Mouse (Mus musculus) MEL (cell line): ENCODE measurements around the gene Fam189b. TPM values are rescaled to one million over a fixed set of nuclear protein-coding genes. Genes with fewer than 3 reads are reported as not detected.
"Not testable (repeated sequence)": the region's sequence is repeated elsewhere in the genome, so short reads cannot be mapped to it uniquely, and the experiment has no call there.

Experiments
- DNase-seq: peaks from one replicate; pipeline ENCODE4 v3.0.0; 2011; ENCODE audit warnings: low read depth, low spot score
- H3K27ac ChIP-seq: 2 replicates; pipeline ENCODE4 v1.5.1; 2012; ENCODE audit warnings: low read depth, mild to moderate bottlenecking, control low read depth, low read length, moderate library complexity; ENCODE audit not compliant: control insufficient read depth
- H3K27me3 ChIP-seq, 2 experiments: fragments of 150-350 bp in 1 of 2; sonication (generic) in 1 of 2; 2 replicates each; pipeline ENCODE4 v1.6.1; 2012; ENCODE audit warnings: low read length in 2 of 2, mild to moderate bottlenecking in 2 of 2, improper control_type of control experiment in 1 of 2, moderate library complexity in 1 of 2; ENCODE audit not compliant: insufficient read depth in 2 of 2, control insufficient read depth in 1 of 2
- H3K36me3 ChIP-seq, 2 experiments: 2 replicates each; pipeline ENCODE4 v1.6.1; 2012 to 2014; ENCODE audit warnings: low read length in 2 of 2, improper control_type of control experiment in 1 of 2, inconsistent platforms in 1 of 2, mild to moderate bottlenecking in 1 of 2; ENCODE audit not compliant: insufficient read depth in 2 of 2, control insufficient read depth in 1 of 2
- H3K4me1 ChIP-seq, 2 experiments: fragments of 150-350 bp in 1 of 2; sonication (generic) in 1 of 2; 2 replicates each; pipeline ENCODE4 v1.6.1; 2012; ENCODE audit warnings: low read length in 2 of 2, improper control_type of control experiment in 1 of 2, mild to moderate bottlenecking in 1 of 2; ENCODE audit not compliant: insufficient read depth in 2 of 2, control insufficient read depth in 1 of 2
- H3K4me3 ChIP-seq, 2 experiments: fragments of 150-350 bp in 1 of 2; sonication (generic) in 1 of 2; 2 replicates each; pipeline ENCODE4 v1.5.1; 2012; ENCODE audit warnings: low read depth in 2 of 2, low read length in 2 of 2, mild to moderate bottlenecking in 2 of 2, moderate library complexity in 2 of 2, control low read depth in 1 of 2, improper control_type of control experiment in 1 of 2; ENCODE audit not compliant: control insufficient read depth in 1 of 2, insufficient read depth in 1 of 2
- H3K79me2 ChIP-seq: 2 replicates; pipeline ENCODE4 v1.6.1; 2012; ENCODE audit warnings: mild to moderate bottlenecking, low read length, moderate library complexity; ENCODE audit not compliant: control insufficient read depth, poor library complexity, insufficient read depth
- H3K9ac ChIP-seq: 2 replicates; pipeline ENCODE4 v1.6.1; 2012; ENCODE audit warnings: low read depth, mild to moderate bottlenecking, control low read depth, low read length, moderate library complexity; ENCODE audit not compliant: control insufficient read depth, poor library complexity, severe bottlenecking
- H3K9me3 ChIP-seq: fragments of 150-350 bp; sonication (generic); replicated peaks from 2 replicates; pipeline ENCODE4 v1.6.1; 2012; ENCODE audit warnings: mild to moderate bottlenecking, low read length, improper control_type of control experiment, moderate library complexity; ENCODE audit not compliant: insufficient read depth
- BHLHE40 ChIP-seq: IDR thresholded peaks from 2 replicates; pipeline ENCODE4 v1.6.1; 2012; ENCODE audit warnings: low read depth, mild to moderate bottlenecking, inconsistent platforms, low read length, improper control_type of control experiment, borderline replicate concordance
- CTCF ChIP-seq, 3 experiments: IDR thresholded peaks in 2 of 3; conservative IDR thresholded peaks in 1 of 3; 2 replicates each; pipeline ENCODE4 v1.5.1; 2011 to 2012; ENCODE audit warnings: low read length in 3 of 3, low read depth in 2 of 3, mild to moderate bottlenecking in 2 of 3, improper control_type of control experiment in 1 of 3, inconsistent platforms in 1 of 3, mixed read lengths in 1 of 3, moderate library complexity in 1 of 3; ENCODE audit not compliant: control insufficient read depth in 1 of 3, insufficient read depth in 1 of 3, poor library complexity in 1 of 3, severe bottlenecking in 1 of 3
- E2F4 ChIP-seq: IDR thresholded peaks from 2 replicates; pipeline ENCODE4 v1.6.1; 2011; ENCODE audit warnings: low read depth, low read length, improper control_type of control experiment, borderline replicate concordance
- ELF1 ChIP-seq: IDR thresholded peaks from 2 replicates; pipeline ENCODE4 v1.6.1; 2014; ENCODE audit warnings: low read depth, mild to moderate bottlenecking, inconsistent platforms, low read length, improper control_type of control experiment, moderate library complexity
- EP300 ChIP-seq, 2 experiments: IDR thresholded peaks; 2 replicates each; pipeline ENCODE4 v1.6.1; 2011; ENCODE audit warnings: improper control_type of control experiment in 2 of 2, low read length in 2 of 2, low read depth in 1 of 2, mild to moderate bottlenecking in 1 of 2
- ETS1 ChIP-seq: IDR thresholded peaks from 2 replicates; pipeline ENCODE4 v1.6.1; 2012; ENCODE audit warnings: low read depth, mild to moderate bottlenecking, inconsistent platforms, low read length, improper control_type of control experiment, moderate library complexity
- GABPA ChIP-seq: IDR thresholded peaks from 2 replicates; pipeline ENCODE4 v1.6.1; 2012; ENCODE audit warnings: low read depth, mild to moderate bottlenecking, inconsistent platforms, low read length, improper control_type of control experiment, moderate library complexity
- GATA1 ChIP-seq: IDR thresholded peaks from 2 replicates; pipeline ENCODE4 v1.6.1; 2011; ENCODE audit warnings: low read depth, low read length, improper control_type of control experiment
- MAX ChIP-seq: IDR thresholded peaks from 2 replicates; pipeline ENCODE4 v1.6.1; 2011; ENCODE audit warnings: low read length, improper control_type of control experiment
- MAZ ChIP-seq: IDR thresholded peaks from 2 replicates; pipeline ENCODE4 v1.6.1; 2012; ENCODE audit warnings: low read depth, mild to moderate bottlenecking, inconsistent platforms, low read length, improper control_type of control experiment
- MEF2A ChIP-seq: IDR thresholded peaks from 2 replicates; pipeline ENCODE4 v1.6.1; 2014; ENCODE audit warnings: low read depth, mild to moderate bottlenecking, inconsistent platforms, low read length, improper control_type of control experiment; ENCODE audit not compliant: poor library complexity, insufficient replicate concordance, severe bottlenecking; ENCODE audit errors: extremely low read depth
- MYC ChIP-seq: IDR thresholded peaks from 2 replicates; pipeline ENCODE4 v1.6.1; 2011; ENCODE audit warnings: low read depth, mild to moderate bottlenecking, low read length, improper control_type of control experiment, moderate library complexity
- NRF1 ChIP-seq: IDR thresholded peaks from 2 replicates; pipeline ENCODE4 v1.6.1; 2014; ENCODE audit warnings: low read depth, mild to moderate bottlenecking, inconsistent platforms, low read length, improper control_type of control experiment, moderate library complexity; ENCODE audit not compliant: poor library complexity, insufficient read depth, severe bottlenecking
- RCOR1 ChIP-seq: IDR thresholded peaks from 2 replicates; pipeline ENCODE4 v1.6.1; 2012; ENCODE audit warnings: low read depth, mild to moderate bottlenecking, inconsistent platforms, low read length, improper control_type of control experiment
- SMC3 ChIP-seq: IDR thresholded peaks from 2 replicates; pipeline ENCODE4 v1.6.1; 2011; ENCODE audit warnings: low read depth, low read length, improper control_type of control experiment
- TAL1 ChIP-seq: IDR thresholded peaks from 2 replicates; pipeline ENCODE4 v1.6.1; 2012; ENCODE audit warnings: mild to moderate bottlenecking, inconsistent platforms, low read length, moderate library complexity, mixed read lengths
- TBP ChIP-seq: IDR thresholded peaks from 2 replicates; pipeline ENCODE4 v1.8.0; 2011; ENCODE audit warnings: low read depth, low read length, improper control_type of control experiment
- UBTF ChIP-seq: IDR thresholded peaks from 2 replicates; pipeline ENCODE4 v1.6.1; 2012; ENCODE audit warnings: low read depth, mild to moderate bottlenecking, inconsistent platforms, low read length, improper control_type of control experiment, moderate library complexity, borderline replicate concordance; ENCODE audit not compliant: insufficient read depth
- USF1 ChIP-seq: IDR thresholded peaks from 2 replicates; pipeline ENCODE4 v1.6.1; 2014; ENCODE audit warnings: low read depth, mild to moderate bottlenecking, inconsistent platforms, low read length, improper control_type of control experiment, moderate library complexity
- ZKSCAN1 ChIP-seq: IDR thresholded peaks from 2 replicates; pipeline ENCODE4 v1.6.1; 2012; ENCODE audit warnings: low read depth, mild to moderate bottlenecking, inconsistent platforms, low read length, improper control_type of control experiment, moderate library complexity
- ZMIZ1 ChIP-seq: IDR thresholded peaks from 2 replicates; pipeline ENCODE4 v1.6.1; 2012; ENCODE audit warnings: low read depth, mild to moderate bottlenecking, inconsistent platforms, low read length, improper control_type of control experiment, moderate library complexity
- polyA plus RNA-seq, 2 experiments: library from polyadenylated mRNA; stranded (reverse) in 1 of 2; unstranded in 1 of 2; fragments of >175 nt in 1 of 2; fragments of >200 nt in 1 of 2; gene quantifications; 2 replicates each; pipeline versions ENCODE4 v1.2.1 to v1.2.4; 2012; ENCODE audit warnings: low replicate concordance in 2 of 2, low read depth in 1 of 2; ENCODE audit not compliant: insufficient read length in 2 of 2, insufficient read depth in 1 of 2, missing spikeins in 1 of 2
- total RNA-seq: library from RNA; depleted of rRNA; stranded (reverse); fragments of 300-350 nt; gene quantifications from 2 replicates; pipeline ENCODE4 v1.2.3, GENCODE M21; 2012

Gene Fam189b
- total and polyA plus RNA-seq, 3 experiments: 7.0 to 35.3 TPM; not detected in 1

- TF ChIP-seq MEF2A (no peak), RCOR1 (no peak), ZKSCAN1 (no peak), BHLHE40 (no peak), ELF1 (no peak), TAL1 (no peak), UBTF (no peak; the same call in 1 of the 2 replicates), USF1 (no peak), GATA1 (no peak), TBP (no peak), MAZ (peak; percentile 96), MAX (peak; percentile 78), SMC3 (peak; percentile 72), ETS1 (no peak), GABPA (no peak), EP300 (IDR thresholded peaks at IDR 0.05; ENCODE audit: low read depth in 1 of 2, low read length in 2 of 2) (no peak), NRF1 (0 out of 2 replicates have a peak, but pooled peaks have one; percentile 40), CTCF (IDR thresholded peaks at IDR 0.05 in 2 of 3, conservative IDR thresholded peaks at IDR 0.05 in 1 of 3; ENCODE audit: control insufficient read depth in 1 of 3, insufficient read depth in 1 of 3, low read depth in 2 of 3, low read length in 3 of 3, poor library complexity in 1 of 3, severe bottlenecking in 1 of 3) (peak in 2 of 3 experiments; percentile 80 to 91; a peak in 5 of 6 replicates), ZMIZ1 (no peak), E2F4 (no peak), MYC (no peak)
- TF ChIP-seq, all 39 proteins: peak for 12
These were observed 23.2 kb upstream of the Fam189b start, which contains the start of gene Hcn3 (continued) for GRCm38 (mm10) chr3:89159616-89160344.

- peaks cover 16% of the 10 kb centered on the region for H3K79me2 ChIP-seq
- not testable (repeated sequence) for H3K9me3 ChIP-seq, H3K27ac ChIP-seq, H3K4me3 ChIP-seq, H3K9ac ChIP-seq, H3K27me3 ChIP-seq, DNase-seq
- peak; percentile 62; the same call in 1 of the 2 replicates for TF ChIP-seq TBP
- H3K36me3 ChIP-seq: peaks cover 0 to 18% of the 10 kb centered on the region in 2 experiments; a peak in 2 of 4 replicates
- H3K4me1 ChIP-seq: peaks cover 10 to 24% of the 10 kb centered on the region in 2 experiments
These were observed 21.7 kb upstream of the Fam189b start for GRCm38 (mm10) chr3:89161207-89161606.
